Mouse (Mus musculus) limb, embryonic 10.5 days (tissue): ENCODE results near the gene Ric1. TPM values are rescaled to one million over a fixed set of nuclear protein-coding genes. Genes with fewer than 3 reads are reported as not detected.

Source experiments
- DNase-seq: peaks from one replicate; pipeline ENCODE4 v3.0.0-alpha.2; 2017; ENCODE audit warnings: low spot score
- H3K27ac ChIP-seq: fragments of 300-500 bp; sonication (generic); 2 replicates; pipeline ENCODE4 v1.5.1; 2016; ENCODE audit warnings: mild to moderate bottlenecking
- H3K27me3 ChIP-seq: fragments of 300-500 bp; sonication (generic); 2 replicates; pipeline ENCODE4 v1.6.1; 2016; ENCODE audit warnings: low read depth, mild to moderate bottlenecking; ENCODE audit not compliant: poor library complexity, severe bottlenecking
- H3K36me3 ChIP-seq: fragments of 300-500 bp; sonication (generic); 2 replicates; pipeline ENCODE4 v1.6.1; 2016; ENCODE audit warnings: mild to moderate bottlenecking, moderate library complexity
- H3K4me1 ChIP-seq: fragments of 300-500 bp; sonication (generic); 2 replicates; pipeline ENCODE4 v1.6.1; 2016
- H3K4me3 ChIP-seq: fragments of 300-500 bp; sonication (generic); 2 replicates; pipeline ENCODE4 v1.5.1; 2016; ENCODE audit warnings: mild to moderate bottlenecking, moderate library complexity
- H3K9me3 ChIP-seq: fragments of 300-500 bp; sonication (generic); replicated peaks from 2 replicates; pipeline ENCODE4 v1.6.1; 2016; ENCODE audit warnings: mild to moderate bottlenecking
- WGBS: fragments of 180-500 bp; shearing (Covaris S2); methylation state at CpG from one replicate; pipeline ENCODE4 v1.1.7; 2016; 5-methylcytosine and 5-hydroxymethylcytosine counted together
- polyA plus RNA-seq: library from polyadenylated mRNA; unstranded; fragments of >200 nt; fragmentation: Nextera tagmentation; extraction: Ambion mirVana; gene quantifications from 2 replicates; pipeline ENCODE4 v1.2.1, GENCODE M21; 2016

Ric1 gene
- polyA plus RNA-seq, 1 experiment from 2014 or later = 19.5 TPM

DNA sequence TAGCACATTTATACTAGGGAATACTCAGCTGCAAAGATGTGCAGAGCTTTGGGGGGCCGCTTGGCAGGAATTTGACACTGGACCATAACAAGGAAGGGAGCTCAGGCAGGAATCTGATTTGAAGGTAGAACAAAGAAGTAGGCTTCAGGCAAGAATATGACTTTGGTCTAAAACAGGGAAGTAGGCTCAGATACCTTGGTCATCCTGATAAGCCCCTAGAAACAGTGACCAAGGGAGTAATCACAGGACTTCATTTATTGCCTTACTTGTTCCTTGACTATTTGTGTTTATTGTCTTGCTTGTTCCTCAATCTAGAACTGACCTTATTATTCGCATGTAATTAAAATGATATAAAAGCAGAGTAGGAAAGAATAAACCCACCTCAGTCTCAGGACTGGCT, 18.0 kb upstream of the Ric1 start:
- Histone ChIP-seq H3K9me3 (no peaks in the 10 kb centered on the region), H3K27me3 (no peaks in the 10 kb centered on the region), H3K36me3 (no peaks in the 10 kb centered on the region), H3K4me1 (no peaks in the 10 kb centered on the region), H3K4me3 (no peak overlapping the region), H3K27ac (no peak overlapping the region)
- 81% methylated on average over 2 of the region's 2 CpGs for WGBS
- DNase-seq = no peak

DNA sequence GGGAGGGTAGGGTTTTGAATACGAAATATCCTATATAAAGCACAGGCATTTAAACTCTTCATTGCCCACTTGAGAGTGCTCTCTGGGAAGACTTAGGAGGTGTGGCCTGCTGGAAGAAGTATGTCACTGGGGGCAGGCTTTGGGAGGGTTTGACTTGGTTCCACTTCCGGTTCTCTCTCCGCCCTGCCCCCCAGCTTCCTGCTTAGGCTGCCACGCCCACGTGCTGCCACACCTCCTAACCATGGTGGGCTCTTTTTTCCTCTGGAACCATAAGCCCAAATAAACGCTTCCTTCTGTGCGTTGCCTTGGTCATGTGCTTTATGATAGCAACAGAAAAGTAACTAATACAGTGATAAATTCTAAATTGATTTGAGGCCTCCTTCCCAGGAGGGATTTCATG, 16.5 kb upstream of the Ric1 start:
- Histone ChIP-seq H3K9me3 (no peaks in the 10 kb centered on the region), H3K4me1 (no peaks in the 10 kb centered on the region), H3K27ac (no peak overlapping the region), H3K27me3 (no peaks in the 10 kb centered on the region), H3K4me3 (no peak overlapping the region), H3K36me3 (no peaks in the 10 kb centered on the region)
- DNase-seq = no peak
- 80% methylated on average over 7 of the region's 7 CpGs for WGBS

DNA sequence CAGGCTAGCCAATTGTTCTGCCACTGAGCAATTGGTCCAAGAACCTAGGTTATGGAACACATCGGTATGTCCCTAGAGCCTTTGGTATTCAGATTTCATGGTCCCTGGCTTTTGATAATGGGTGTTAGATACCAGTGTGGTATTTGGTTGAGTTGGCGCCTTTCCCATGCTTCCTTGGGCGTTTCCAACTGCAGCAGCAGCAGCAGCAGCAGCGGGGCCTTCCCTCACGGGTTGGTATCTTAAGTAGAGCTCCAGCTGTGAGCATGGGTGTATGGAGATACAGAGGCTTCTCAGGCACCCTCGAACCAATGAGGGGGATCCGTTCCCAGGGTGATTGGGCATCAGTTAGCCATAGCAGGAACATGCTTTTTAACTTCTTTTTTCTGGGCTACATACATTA, 13.9 kb upstream of the Ric1 start:
- H3K9me3 ChIP-seq = no peaks in the 10 kb centered on the region
- WGBS = 86% methylated on average over 7 of the region's 7 CpGs
- no peak for DNase-seq

DNA sequence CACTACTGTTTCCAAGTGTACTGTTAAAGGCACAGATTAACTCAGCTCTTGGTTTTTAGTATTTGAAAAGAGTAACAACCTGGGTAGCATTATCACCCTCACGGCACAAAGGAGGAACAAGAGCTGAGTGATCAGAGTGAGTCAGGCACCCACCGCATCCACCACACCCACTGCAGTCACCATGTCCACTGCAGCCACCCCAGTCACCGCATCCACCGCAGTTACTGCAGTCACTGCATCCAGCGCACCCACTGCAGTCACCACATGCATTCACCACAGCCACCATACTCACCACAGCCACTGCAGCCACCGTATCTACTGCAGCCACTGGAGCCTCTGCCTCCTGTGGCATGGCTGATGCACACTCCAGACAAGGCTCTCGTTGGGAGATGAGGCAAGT, 12.2 kb upstream of the Ric1 start:
- H3K4me3 ChIP-seq = no peak overlapping the region
- H3K9me3 ChIP-seq = no peaks in the 10 kb centered on the region
- DNase-seq = no peak
- peaks cover 5% of the 10 kb centered on the region; the same call in 1 of the 2 replicates for H3K36me3 ChIP-seq
- no peaks in the 10 kb centered on the region for H3K27me3 ChIP-seq
- H3K27ac ChIP-seq = no peak overlapping the region
- 95% methylated on average over 7 of the region's 7 CpGs for WGBS
- no peaks in the 10 kb centered on the region for H3K4me1 ChIP-seq

More for the DNA sequence above, 13.9 kb upstream of the Ric1 start:
- Histone ChIP-seq H3K36me3 (no peaks in the 10 kb centered on the region), H3K4me1 (no peaks in the 10 kb centered on the region), H3K27me3 (no peaks in the 10 kb centered on the region), H3K4me3 (no peak overlapping the region), H3K27ac (no peak overlapping the region)

DNA sequence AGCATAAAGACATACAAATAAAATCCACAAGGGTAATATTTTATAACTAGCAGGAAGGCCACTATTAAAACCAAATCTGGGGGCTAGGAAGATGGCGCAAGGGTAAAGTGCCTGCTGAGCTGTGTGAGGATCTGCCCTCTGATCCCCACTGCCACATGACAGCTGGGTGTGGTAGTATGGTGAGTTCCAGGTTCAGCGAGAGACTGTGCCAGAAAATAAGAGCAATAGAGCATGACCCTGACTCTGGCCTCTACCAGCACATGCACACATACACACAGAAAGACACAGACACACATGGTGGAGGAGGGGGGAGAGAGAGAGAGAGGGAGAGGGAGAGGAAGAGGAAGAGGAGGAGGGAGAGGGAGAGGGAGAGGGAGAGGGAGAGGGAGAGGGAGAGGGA, 10.3 kb upstream of the Ric1 start:
- no peaks in the 10 kb centered on the region for H3K9me3 ChIP-seq
- H3K36me3 ChIP-seq = peaks cover 17% of the 10 kb centered on the region
- H3K27ac ChIP-seq = no peak overlapping the region
- DNase-seq = no peak
- H3K4me1 ChIP-seq = no peaks in the 10 kb centered on the region
- no peaks in the 10 kb centered on the region for H3K27me3 ChIP-seq
- 87% methylated on average over 2 of the region's 2 CpGs for WGBS
- H3K4me3 ChIP-seq = no peak overlapping the region

DNA sequence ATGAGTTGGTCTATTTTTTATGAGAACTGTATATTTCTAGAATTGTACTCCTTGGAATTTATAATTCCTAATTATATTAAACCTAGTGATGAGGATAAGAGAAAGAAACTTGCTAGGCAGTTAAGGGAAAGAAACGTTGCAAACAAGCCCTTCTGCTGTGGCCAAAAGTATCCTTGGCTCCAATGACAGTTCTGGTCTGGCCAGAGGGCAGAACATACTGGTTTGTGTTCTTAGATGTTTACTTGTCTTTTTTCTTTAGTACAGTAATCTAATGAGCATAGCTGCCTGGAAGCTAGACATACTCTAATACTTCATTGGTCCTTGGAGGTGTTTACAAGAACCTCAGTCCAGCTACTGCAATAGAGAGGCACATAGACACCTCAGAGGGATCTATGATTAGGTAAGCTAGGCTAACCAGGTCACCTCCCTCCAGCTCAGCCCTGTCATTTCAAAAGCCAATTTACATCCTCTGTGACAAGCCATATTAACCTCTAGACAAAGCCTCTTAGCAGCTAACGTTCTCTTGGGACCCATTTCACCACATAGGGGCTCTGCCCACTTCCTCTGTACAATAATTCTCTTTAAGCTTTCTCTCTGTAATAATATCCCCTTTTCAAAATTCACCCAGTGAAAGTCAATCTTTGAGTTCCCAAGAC, 8.8 kb upstream of the Ric1 start:
- H3K9me3 ChIP-seq = no peaks in the 10 kb centered on the region
- no peak for DNase-seq
- no peak overlapping the region for H3K4me3 ChIP-seq
- no peaks in the 10 kb centered on the region for H3K27me3 ChIP-seq
- H3K36me3 ChIP-seq = peaks cover 17% of the 10 kb centered on the region
- 65% methylated on average over 2 of the region's 2 CpGs for WGBS
- no peak overlapping the region for H3K27ac ChIP-seq
- H3K4me1 ChIP-seq = no peaks in the 10 kb centered on the region

DNA sequence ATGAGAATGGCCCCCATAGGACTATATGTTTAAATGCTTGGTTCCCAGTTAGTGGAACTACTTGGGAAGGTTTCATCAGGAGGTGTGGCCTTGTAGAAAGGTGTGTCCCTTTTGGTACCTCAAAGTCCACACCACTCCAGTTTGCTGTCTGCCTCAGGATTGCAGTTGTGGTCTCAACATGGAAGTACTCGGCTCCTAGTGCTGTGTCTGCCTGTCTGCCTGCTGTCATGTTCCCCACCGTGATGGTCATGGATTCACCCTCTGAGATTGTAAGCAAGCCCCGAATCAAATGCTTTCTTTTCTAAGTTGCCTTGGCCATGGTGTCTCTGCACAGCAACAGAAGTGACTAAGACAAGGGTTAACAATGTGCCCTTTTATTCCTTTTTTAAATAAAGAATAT, 8.0 kb upstream of the Ric1 start:
- H3K4me1 ChIP-seq = no peaks in the 10 kb centered on the region
- WGBS = 92% methylated on average over 3 of the region's 3 CpGs
- peaks cover 17% of the 10 kb centered on the region for H3K36me3 ChIP-seq
- no peak for DNase-seq
- no peak overlapping the region for H3K4me3 ChIP-seq
- no peak overlapping the region for H3K27ac ChIP-seq
- H3K27me3 ChIP-seq = no peaks in the 10 kb centered on the region
- H3K9me3 ChIP-seq = no peaks in the 10 kb centered on the region

DNA sequence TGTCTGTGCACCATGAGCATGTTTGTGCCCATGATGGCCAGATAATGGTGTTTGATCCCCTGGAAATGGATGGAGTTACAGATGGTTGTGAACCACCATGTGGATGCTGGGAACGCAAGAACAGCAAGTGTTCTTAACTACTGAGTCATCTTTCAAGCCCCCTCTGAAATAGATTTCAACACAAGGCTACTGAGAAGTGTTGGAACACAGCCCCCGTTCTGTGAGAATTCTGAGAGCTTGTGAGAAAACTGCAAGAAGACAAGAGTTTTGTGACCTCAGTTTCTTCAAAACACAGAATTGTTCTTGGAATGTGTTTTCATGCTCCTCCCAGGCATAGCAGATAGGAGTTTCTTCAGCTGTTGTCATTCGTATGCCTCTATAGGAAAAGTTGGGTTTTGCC, 6.7 kb upstream of the Ric1 start:
- no peak for DNase-seq
- 94% methylated on average over 3 of the region's 3 CpGs for whole genome bisulfite sequencing
- Histone ChIP-seq H3K27ac (no peak overlapping the region), H3K36me3 (peaks cover 17% of the 10 kb centered on the region), H3K9me3 (no peaks in the 10 kb centered on the region), H3K4me3 (no peak overlapping the region), H3K27me3 (no peaks in the 10 kb centered on the region), H3K4me1 (no peaks in the 10 kb centered on the region)

DNA sequence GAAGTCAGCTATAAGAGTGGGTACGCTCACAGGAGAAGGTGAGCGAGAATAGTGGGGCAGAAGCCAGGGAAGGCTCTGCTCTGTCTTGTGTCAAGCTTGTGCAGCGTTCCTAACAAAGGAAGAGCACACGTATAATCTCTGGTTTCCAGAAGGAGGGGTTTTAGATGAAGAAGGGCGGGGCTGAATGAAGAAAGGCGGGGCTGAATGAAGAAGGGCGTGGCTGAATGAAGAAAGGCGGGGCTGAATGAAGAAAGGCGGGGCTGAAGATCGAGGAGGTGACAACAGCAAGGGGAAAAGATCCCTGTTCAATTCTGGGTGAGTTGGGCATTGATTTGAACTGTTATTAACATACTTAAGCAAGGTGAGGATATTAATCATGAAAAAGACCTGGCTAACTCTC, 6.1 kb upstream of the Ric1 start:
- H3K9me3 ChIP-seq = no peaks in the 10 kb centered on the region
- no peak overlapping the region for H3K27ac ChIP-seq
- no peak for DNase-seq
- no peak overlapping the region for H3K4me3 ChIP-seq
- H3K27me3 ChIP-seq = no peaks in the 10 kb centered on the region
- no peaks in the 10 kb centered on the region for H3K4me1 ChIP-seq
- 73% methylated on average over 10 of the region's 10 CpGs for WGBS
- H3K36me3 ChIP-seq = peaks cover 17% of the 10 kb centered on the region

DNA sequence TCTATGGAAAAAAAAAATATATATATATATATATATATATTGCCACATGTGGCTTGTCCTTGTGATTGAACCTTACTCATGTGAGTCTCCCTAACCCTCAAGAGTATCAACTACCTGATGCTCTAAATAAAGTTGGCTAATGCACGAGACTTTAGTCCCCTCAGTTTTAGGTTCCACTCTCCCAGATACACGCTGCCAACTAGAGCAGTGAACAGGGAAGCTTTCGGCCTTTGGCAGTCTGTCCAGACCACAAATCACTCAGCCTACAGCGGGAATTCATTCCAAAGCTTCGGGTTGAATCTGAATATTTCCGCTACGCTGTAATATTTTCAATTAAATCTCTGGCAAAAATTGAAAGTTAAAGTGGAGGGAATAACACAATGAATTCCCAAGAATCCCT, 3.7 kb upstream of the Ric1 start:
- Histone ChIP-seq H3K36me3 (peaks cover 17% of the 10 kb centered on the region), H3K9me3 (no peaks in the 10 kb centered on the region), H3K4me1 (peaks cover 4% of the 10 kb centered on the region; the same call in 1 of the 2 replicates), H3K27ac (no peak overlapping the region), H3K4me3 (no peak overlapping the region), H3K27me3 (no peaks in the 10 kb centered on the region)
- 94% methylated on average over 7 of the region's 7 CpGs for WGBS
- no peak for DNase-seq

DNA sequence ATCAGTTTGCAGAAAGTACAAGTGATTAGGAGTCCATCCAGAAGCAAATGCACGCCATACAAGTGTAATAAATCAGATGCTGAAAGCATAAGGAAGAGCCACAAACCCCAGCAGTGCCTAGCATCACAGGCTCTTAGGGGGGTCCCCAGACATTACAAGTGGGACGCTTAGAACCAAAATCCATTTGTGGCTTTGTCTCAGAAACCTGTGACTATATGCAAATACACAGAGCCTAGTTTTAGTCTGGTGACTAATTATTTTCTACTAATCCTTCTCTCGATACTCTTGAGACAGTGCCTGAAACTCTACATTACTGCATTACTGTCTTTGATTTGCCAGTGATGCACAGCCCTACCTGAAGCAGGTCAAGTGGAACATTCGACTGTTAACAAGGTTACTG, 3.2 kb upstream of the Ric1 start:
- peaks cover 17% of the 10 kb centered on the region for H3K36me3 ChIP-seq
- no peaks in the 10 kb centered on the region for H3K9me3 ChIP-seq
- DNase-seq = no peak
- no peaks in the 10 kb centered on the region for H3K27me3 ChIP-seq
- no peak overlapping the region for H3K4me3 ChIP-seq
- H3K4me1 ChIP-seq = peaks cover 7% of the 10 kb centered on the region
- H3K27ac ChIP-seq = no peak overlapping the region
- 73% methylated on average over 4 of the region's 4 CpGs for WGBS

DNA sequence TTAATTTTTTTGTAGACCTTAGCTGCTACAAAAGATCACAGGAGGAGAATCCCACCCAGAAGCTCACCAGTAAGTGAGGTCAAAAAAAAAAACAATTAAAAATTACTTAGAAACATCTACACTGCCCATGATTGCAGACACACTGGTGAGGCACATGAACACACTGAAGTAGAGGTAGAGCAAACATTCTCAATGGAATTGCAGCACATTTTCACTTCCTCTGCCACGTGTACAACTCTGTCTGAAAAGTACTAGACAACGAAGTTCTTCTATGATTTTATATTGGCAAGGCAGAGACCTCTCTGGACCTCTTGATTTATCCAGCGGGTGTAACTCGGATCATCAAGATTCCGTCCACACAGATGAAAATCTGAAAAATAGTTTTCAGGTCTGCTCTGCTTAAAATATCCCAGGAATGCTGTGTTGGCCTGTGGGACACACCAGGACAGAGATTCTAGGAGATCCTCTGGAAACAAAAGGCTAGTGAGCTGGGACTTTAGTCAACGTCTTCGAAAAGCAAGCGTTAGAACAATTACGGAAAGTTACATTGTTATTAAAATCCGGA, 1.0 kb upstream of the Ric1 start:
- Histone ChIP-seq H3K9me3 (no peaks in the 10 kb centered on the region), H3K4me3 (peak overlapping the region; percentile 96), H3K27ac (peak overlapping the region; percentile 98), H3K36me3 (peaks cover under 1% of the 10 kb centered on the region; the same call in 1 of the 2 replicates), H3K4me1 (peaks cover 14% of the 10 kb centered on the region), H3K27me3 (no peaks in the 10 kb centered on the region)
- WGBS = 62% methylated on average over 10 of the region's 10 CpGs
- DNase-seq = no peak

DNA sequence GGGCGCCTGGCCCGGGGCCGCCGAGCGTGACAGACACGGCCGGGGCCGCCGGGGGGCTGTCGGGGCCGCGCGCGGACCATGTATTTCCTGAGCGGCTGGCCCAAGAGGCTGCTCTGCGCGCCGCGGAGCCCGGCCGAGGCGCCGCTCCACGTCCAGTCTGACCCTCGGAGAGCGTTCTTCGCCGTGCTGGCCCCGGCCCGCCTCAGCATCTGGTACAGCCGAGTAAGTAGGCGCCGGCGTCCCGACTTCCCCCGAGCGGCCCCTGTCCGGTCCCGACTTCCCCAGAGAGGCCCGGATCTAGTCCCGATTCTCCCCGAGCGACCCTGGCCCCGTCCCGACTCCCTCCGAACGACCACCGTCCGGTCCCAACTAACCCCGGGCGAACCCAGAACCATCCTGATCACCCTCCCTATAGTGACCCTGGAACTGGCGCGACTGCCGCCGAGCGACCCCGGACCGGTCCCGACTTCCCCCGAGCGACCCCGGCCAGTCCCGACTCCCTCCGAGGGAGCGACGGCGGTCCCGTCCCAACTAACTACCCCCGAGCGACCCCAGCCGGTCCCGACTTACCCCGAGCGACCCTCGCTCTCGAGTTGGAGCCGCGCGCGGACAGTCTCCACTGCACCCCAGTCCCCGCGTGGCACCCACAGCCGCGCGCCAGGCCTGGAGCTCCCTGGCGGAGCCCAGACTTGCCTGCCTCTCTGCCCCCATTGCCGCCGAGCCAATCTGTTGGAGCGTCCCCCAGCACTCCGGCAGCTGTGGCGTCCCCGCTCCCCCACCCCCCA, 555 bp downstream of the Ric1 start:
- peaks cover 2% of the 10 kb centered on the region; the same call in 1 of the 2 replicates for H3K36me3 ChIP-seq
- no peaks in the 10 kb centered on the region for H3K9me3 ChIP-seq
- H3K27ac ChIP-seq = peak overlapping the region; percentile 98
- peak; percentile 79 for DNase-seq
- under 1% methylated on average over 92 of the region's 92 CpGs for WGBS
- H3K27me3 ChIP-seq = no peaks in the 10 kb centered on the region
- peaks cover 14% of the 10 kb centered on the region for H3K4me1 ChIP-seq
- H3K4me3 ChIP-seq = peak overlapping the region; percentile 96
